Mouse (Mus musculus): ENCODE data around the gene Pias3.

GRCm38 (mm10) chr3:96706984-96707383 is 10.8 kb downstream of the Pias3 start:
- TF ChIP-seq CTCF (IDR thresholded peaks at IDR 0.05; ENCODE audit: low read depth): no peak
- TF ChIP-seq EP300 (IDR thresholded peaks at IDR 0.05; ENCODE audit: low read depth): no peak

All from liver, embryonic 14.5 days (tissue).